Mouse (Mus musculus) central nervous system, embryonic 14 days (tissue): ENCODE measurements around the gene Gm10234. TPM values are rescaled to one million over a fixed set of nuclear protein-coding genes. Genes with fewer than 3 reads are reported as not detected.

Experiments
- polyA plus RNA-seq: library from polyadenylated mRNA; depleted of rRNA; stranded (reverse); fragments of >200 nt; gene quantifications from 2 replicates; pipeline ENCODE4 v1.2.3, GENCODE M21; 2012; rRNA removed

Gene Gm10234
- not detected in 2 replicates for polyA plus RNA-seq

DNA sequence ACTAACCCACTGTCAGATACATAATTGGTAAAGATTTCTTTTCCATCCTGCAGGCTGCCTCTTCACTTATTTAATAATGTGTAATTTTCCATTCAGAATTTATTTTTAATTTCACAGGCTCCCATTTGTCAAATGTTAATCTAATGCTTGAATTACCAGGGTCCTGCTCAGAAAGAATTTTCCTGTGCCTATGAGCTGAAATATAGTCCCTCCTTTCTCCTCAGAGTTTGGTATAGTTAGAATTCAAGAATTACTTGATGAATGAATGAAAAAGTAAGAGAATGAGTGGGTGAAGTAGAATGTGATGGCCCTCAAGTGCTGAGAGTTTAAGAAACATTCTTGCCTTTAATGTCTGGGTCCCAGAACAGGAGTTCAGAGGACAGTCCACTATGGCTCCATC lies at the start of gene Gm10234:
Gm10234 (plus strand) TSS at position 301 of the 400 bp plus-strand sequence.

Other genes with a start within 250 kb of the Gm10234 start
- 2.9 and 3.8 TPM in 2 replicates for gene Kbtbd8, start 204.9 kb upstream of the Gm10234 start, polyA plus RNA-seq